Mouse (Mus musculus): ENCODE data around the gene Lpcat2.

Lpcat2 gene

DNA sequence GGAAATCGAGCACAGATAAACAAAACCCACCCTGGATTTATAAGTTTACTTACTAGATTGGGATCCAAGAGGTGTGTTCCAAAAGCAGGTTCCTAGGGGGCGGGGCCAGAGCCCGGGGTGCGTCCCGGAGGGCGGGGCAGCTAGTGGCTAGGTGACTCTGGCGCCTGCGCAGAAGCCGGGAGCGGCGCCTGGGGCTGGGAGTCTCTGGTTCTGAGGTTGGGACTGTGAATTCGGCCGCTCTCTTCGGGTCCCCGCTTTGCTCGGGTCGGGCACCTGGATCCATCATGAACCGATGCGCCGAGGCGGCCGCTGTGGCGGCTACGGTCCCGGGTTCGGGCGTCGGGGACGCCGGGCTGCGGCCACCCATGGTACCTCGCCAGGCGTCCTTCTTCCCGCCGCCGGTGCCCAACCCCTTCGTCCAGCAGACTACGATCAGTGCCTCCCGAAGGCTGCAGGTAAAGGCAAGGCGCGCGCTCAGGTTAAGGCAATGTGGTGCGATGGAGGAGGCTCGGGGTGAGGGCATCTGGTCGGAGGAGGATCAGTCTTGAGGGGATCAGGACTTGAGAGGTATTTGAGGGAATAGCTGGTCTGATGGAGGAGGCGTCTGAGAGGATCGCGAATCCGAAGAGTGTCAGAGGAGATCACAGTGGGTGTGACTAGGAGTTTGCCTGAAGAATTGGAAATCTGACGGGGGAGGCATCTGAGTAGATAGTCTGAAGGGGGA lies at the start of gene Lpcat2:
Gene Lpcat2 (plus strand): TSS at position 169 of the 724 bp plus-strand sequence.
- DNase-seq (ENCODE audit: low spot score in 2 of 2), result peak; percentile 67 to 76

DNA sequence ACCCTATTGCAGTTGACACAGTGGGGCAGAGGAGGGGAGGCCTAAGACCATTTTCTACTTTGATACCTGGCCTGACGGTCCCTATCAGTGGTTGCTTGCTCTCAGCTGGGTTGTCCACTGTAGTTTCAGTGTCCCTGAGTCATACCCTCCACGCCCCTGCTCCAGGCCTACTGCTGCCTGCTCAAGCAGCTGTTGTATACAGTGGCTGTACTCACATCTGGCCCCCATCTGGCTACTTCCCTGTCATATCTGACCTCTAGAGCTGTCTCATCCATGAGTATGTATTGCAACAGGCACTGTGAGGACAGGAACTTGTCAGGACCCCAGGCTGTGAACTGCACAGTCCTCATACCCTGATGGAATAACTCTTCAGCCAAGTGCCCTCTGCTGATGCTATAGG lies 42.4 kb upstream of the Lpcat2 start:
- no peak for DNase-seq (ENCODE audit: low spot score in 2 of 2)

DNA sequence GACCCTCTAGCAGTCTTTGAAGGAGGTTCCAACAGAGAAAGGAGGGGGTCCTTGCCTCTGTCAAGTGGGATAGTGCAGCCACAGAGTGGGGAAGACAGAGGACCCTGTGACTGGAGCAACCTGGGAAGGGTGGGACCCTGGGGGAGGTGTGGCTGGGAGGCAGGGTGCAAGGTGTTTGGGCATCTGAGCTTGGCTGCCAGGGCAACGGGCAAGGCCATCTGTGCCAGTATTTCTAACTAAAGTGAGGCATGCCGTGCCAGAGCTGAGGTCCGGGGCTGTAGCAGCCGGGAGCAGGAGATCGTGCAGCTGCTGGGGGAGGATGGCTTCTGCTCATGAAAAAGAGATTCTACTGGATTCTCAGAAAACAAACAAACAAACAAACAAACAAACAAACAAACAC lies 39.5 kb upstream of the Lpcat2 start:
- no peak for DNase-seq (ENCODE audit: low spot score in 2 of 2)

DNA sequence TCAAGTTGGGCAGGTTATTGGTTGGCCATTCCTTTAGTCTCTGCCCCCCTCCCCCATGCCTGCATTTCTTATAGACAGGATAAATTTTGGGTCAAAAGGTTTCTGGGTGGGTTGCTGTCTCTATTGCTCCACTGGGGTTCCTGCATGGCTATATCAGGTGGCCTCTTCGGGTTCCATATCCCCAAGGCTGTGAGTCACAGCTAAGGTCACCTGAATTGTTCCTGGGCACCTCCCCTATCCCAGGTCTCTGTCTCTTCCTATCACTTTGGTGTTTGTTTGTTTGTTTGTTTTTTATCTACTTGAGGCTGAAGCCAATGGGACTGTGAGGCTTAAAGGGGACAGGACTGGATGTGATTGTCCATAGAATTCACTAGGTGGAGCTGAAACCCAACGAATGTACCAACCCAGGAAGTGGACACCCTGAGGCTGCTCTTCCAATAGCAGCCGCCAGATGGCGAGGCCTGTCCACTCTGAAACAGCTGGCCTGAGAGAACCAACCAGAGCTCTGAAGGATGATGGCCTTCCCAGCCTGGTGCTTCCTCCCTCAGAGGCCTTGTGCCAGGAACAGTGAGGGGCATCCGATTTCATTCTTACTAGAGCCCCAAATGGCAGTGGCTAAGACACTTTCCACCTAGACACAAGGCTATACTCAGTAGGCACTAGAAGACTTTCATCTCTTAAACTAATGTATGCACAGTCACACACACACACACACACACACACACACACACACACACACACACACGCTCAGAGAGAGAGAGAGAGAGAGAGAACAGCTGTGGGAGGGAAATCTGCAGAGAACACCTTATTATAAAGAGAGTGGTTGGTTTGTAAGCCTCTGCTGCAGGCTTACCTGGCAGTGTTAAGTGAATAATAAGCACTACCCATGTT lies 37.0 kb upstream of the Lpcat2 start:
- peak; percentile 80 to 82 for DNase-seq (ENCODE audit: low spot score in 2 of 2)

DNA sequence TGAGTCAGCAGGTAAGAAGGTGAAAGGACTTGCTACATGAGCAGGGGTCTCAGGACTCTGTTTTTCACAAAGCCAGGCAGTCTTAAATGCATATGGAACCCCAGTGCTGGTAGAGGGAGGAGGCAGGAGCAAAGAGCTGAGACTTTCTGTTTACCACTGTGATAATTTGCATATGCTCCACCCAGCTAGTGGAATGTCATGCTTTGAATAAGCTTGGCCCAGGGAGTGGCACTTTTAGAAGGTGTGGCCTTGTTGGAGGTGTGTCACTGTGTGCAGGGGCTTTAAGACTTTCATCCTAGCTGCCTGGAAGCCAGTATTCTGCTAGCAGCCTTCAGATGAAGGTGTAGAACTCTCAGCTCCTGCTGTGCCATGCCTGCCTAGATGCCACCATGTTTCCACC lies 34.0 kb upstream of the Lpcat2 start:
- no peak for DNase-seq (ENCODE audit: low spot score in 2 of 2)

DNA sequence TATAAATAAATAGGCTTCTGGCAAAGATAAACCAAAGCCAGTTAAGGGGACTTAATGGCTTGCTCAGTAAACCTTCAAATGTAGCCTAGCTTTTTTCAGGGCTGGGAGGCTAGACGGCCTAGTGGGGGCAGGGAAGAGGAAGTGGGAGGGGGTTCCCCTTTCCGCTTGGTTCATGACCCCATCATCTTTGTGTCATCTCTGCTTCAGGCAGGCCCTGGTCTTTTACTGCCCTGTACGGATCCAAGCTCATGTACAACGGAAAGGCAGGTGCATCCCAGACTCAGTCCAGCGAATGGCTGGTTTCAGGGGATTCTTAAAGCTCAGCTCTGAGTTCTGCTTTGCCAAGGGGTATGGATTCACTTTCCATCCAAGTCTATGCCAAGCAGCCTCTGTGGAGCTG lies 32.8 kb upstream of the Lpcat2 start:
- DNase-seq (ENCODE audit: low spot score in 2 of 2), result no peak

DNA sequence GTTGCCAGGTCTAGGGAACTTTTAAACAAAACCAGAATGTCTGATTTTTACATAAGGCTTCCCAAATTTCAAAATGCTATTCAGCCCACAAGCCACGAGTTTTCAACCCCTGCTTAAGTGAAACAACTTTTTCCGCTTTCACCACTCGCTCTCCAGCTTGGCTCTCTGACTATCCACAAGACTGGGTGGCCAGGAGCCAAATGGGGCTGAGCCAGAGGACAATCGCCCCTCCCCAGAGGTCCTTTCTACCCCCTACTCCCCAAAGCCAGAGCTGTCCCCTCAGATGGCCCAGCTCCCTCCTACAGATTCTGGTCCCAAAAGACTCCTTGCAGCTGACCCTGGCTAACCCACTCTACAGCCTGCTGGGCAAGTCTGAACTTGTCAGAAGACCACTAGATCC lies 29.1 kb upstream of the Lpcat2 start:
- no peak for DNase-seq (ENCODE audit: low spot score in 2 of 2)

DNA sequence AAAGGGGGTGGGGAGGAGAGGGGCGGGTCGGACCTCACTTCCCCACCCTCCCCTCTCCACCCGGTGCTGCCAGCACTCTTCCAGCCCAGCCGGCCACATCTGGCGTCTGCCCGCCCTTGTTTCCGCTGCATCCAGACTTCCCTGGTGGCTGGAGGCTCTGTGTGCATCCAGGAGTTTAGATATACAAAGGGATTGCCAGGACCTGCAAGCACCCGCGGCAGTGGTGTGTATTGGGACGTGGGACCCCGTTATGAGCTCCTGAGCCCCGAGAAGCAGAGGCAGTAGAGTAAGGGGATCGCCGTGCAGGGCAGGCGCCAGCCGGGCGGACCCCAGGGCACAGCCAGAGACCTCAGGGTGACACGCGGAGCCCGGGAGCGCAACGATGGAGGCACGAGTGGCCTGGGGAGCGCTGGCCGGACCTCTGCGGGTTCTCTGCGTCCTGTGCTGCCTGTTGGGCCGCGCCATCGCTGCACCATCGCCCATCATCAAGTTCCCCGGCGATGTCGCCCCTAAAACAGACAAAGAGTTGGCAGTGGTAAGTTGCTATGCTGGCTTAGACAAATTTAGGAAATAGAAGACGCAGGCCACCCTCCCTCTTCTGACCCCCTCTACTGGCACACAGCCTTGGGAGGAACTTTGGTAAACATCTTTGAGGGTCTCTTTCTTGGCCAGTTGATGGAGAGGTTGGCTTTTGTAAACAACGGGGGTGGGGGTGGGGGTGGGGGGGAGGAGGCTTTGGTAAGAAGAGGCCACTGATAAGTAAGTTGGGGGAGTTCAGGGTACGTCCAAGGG lies 27.7 kb upstream of the Lpcat2 start, which contains the start of gene Mmp2:
Gene Mmp2 (plus strand): TSS at position 49 of the 792 bp plus-strand sequence.
- DNase-seq (ENCODE audit: low spot score in 2 of 2), result no peak

DNA sequence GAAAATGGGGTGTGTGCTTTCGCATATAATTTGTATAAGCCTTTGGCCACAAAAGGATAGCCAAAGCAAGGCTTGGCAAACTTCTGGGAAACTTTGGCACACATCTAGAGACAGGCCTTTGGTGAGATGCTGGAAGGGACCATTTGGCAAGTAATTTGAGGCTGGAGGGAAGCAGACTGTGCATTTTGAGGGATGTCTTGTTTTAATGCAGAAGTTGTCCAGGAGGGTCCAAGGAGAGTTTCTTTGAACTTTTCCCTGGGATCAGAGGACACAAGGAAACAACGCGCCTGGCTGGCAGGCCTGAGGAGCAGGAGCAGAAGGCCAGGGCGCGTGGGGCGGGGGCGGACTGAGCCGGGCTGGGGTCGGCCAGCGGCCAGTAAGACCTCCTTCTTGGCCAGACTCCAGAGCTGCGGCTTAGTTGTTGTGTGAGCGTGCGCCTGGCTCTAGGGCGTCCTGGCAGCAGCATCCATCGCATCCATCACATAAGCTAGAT lies 26.8 kb upstream of the Lpcat2 start:
- DNase-seq (ENCODE audit: low spot score in 2 of 2), result peak in 1 of 2 experiments; percentile 6

DNA sequence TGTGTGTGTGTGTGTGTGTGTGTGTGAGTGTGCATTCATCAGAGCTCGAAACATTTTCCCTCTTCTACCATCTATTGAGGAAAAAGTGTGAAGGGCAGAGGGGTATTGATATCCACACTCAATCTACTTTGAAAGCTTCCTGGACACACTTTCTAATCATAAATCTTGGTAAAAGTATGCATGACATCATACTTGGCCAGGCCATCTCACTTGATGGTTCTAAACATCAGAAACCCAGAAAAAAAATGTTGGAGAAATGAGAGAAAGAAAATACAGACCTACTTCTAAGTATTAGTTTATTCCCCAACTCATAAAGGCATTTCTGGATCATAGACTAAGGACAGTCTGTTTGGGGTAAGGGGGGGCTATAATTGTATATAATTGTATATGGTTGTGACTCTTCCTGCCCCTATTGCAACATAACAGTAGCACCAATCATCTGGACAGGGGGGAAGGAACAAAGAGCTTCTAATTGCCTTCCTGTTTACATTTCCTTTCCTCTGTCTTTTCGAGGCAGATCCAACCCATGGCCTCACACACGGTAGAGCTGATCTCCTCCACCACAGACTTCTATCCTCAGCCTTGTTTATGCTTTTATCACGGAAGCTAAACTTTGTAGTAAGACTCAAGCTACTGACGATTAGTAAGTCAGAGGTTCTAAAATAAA lies 20.9 kb upstream of the Lpcat2 start:
- no peak for DNase-seq (ENCODE audit: low spot score in 2 of 2)

DNA sequence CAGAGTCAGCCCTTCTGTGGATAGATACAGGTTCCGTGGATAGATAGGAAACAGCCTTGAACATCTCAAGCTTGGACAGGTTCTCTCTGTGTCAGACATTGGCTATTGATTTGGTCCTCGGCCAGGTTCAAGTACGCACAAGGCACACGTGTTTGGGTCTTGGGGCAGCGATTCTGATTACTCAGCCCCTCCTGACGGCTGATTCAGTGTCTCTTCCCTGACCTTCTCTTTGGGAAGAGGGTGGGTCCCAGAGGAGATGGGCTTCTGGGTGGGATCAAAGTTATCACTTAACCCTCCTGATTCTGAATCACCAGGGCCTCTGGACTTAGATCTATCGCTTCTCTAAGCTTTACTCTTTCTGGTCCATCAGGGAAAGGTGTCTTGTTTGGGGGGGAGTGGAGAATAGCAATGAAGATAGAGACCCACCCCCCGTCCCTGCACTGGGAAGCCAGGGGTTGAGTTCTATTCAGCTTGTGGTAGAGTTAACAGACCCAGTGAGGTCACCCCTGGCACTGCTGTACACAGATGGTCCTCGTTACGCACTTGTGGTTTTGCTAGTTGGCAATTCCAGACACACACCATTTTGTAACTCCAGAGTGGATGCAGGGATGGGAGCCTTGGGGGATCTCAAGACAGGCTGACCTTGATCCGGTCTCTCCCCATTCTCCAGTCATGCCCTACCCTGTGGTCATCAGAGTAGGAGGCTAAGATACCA lies 20.2 kb upstream of the Lpcat2 start:
- DNase-seq (ENCODE audit: low spot score in 2 of 2), result no peak

DNA sequence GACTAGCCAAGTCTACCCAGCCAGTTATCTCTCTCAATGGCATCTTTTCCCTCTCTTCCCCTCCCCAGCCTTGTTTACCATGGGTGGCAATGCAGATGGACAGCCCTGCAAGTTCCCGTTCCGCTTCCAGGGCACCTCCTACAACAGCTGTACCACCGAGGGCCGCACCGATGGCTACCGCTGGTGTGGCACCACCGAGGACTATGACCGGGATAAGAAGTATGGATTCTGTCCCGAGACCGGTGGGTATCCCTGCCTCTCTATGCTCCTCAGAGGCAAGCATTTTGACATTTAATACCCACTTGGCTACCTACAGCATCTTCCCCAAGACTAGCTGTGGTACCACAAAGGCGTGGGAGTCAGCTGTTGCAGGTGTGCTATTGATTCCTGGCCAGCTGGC lies 19.2 kb upstream of the Lpcat2 start:
- no peak for DNase-seq (ENCODE audit: low spot score in 2 of 2)

DNA sequence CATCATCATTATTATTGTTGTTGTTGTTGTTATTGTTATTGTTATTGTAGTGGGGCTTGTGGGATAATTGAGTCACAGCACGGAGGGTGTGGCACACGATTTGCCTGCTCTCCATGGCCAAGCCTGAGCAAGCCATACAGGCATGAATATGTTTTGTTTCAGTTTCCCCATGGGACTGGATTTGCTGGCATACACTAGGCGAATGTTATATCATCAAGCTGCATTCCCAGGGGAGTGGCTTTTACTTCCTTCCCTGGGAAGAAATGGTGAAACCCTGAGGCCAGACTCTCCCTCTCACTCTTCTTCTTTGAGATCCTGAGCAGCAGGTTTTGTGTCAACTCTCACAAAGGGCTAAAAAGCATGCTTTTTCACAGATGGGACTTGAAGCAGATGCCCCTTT lies 16.5 kb upstream of the Lpcat2 start:
- DNase-seq (ENCODE audit: low spot score in 2 of 2), result no peak

DNA sequence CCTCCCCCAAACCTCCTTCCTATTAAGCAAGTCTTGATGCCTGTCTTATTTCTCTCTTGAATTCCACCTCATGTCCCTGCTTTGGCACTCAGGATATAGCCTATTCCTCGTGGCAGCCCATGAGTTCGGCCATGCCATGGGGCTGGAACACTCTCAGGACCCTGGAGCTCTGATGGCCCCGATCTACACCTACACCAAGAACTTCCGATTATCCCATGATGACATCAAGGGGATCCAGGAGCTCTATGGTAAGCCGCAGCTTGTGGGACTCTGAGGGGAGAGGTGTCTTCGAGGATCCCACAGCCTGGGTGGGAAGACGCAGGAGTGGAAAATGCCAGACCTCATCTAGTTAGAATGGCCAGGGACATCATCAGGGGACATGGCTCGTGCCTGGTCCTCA lies 16.0 kb upstream of the Lpcat2 start:
- no peak for DNase-seq (ENCODE audit: low spot score in 2 of 2)

DNA sequence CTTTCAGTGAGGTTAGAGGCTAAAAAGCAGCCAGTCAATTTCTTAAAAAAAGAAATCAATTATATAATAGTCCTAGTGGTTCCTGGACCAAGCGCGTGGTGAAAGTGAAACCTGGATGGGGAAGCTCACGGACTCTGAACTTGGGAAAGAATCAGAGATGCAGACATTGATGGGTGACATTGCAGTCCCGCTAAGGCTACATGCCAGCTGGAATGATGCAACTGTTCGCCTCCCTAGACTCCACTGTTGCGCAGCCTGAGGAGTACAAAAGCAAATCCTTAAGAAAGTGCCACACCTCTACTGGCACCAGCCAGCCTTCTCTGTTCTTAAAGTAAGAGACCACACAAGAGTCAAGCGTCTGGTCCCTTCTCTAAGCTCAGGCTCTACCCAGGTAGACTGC lies 15.3 kb upstream of the Lpcat2 start:
- no peak for DNase-seq (ENCODE audit: low spot score in 2 of 2)

DNA sequence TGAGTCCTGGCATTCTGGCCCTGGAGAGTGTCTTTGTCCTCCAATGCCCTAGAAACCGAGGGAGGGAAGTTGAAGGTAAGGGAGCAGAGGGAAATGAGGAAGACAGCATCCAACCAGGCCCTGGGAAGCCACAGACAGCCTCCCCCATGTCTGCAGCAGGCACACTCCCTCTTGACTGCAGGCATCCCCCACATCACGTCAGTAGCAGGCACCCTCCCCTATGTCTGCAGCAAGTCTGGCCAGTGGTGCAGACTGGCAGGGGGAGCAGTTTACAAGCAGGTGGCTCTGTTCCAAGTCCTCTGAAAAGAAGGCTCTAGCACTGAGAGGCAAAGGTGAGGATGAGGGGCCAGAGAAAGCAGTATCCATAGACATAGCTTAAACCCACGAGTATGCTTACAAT lies 8.5 kb upstream of the Lpcat2 start:
- DNase-seq (ENCODE audit: low spot score in 2 of 2), result no peak

DNA sequence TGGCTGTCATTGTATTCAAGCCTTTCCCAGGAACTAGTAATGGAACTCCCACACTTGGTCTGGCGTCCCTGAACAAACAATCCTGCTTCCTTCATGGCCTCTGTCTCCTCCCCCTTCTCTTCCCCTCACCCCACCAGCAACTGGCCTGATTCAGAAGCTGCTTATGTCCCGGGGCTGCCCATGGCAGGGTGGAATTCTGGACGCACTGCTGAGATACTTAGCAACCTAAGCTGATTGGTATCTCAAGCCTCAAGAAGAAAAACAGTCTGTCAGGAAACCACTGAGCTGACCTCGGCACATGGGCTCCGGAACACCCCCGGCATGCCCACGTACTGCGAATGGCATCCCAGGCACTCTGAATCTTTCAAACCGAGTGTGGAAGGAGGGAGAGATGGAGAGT lies 7.8 kb upstream of the Lpcat2 start:
- no peak for DNase-seq (ENCODE audit: low spot score in 2 of 2)

DNA sequence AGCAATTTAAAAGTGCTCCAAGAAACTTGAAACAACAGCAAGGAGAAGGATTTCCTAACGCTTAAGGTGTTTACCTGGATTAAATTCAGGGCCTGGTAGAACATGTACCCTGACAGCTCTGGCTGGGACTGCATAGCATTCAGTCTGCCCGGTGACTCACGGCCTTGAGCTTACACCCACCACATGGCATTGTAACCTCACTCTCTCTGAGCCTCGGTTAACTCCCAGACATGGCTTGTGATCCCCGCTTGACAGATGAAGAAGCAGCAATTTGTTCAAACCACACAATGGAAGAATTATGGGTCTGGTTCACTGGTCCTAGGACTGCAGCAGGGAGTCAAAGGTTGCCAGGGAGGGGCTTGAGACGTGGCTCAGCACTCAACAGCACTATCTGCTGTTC lies 5.9 kb upstream of the Lpcat2 start:
- no peak for DNase-seq (ENCODE audit: low spot score in 2 of 2)

DNA sequence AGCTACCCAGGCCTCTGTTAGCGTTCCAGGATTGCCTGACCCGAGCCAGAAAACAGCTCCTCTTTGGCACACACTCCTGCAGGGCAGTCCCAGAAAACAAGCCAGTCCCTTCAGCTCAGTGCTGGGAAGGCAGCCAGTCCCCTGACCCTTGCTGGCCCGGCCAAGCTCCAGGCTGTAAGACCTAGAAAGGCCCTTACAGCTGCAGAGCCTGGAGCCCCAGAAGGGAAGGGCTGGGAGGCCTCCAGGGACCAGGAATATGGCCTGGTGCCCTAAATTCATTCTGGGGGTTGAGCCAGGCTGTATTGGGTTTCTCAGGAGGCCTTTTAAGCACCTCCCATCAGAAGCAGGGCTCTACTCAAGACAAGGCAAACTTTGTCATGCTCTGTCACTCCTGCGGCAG lies 4.9 kb upstream of the Lpcat2 start:
- DNase-seq (ENCODE audit: low spot score in 2 of 2), result peak; percentile 64 to 75

DNA sequence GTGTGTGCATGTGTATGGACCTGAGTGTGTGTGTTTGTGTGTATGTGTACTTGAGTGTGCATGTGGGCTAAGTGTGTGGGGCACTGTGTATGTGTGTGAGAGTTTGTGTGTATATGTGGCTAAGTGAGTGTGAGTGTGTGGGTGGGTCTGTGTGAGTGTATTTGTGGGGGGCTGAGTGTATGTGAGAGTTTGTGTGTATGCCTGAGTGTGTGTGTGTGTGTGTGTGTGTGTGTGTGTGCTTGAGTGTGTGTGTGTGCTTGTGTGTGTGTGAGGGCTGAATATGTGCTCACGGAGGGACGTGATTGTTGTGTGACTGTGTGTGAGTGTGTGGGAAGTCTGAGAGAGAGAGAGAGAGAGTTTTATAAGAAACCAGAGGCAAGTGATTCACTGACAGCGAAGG lies 3.8 kb upstream of the Lpcat2 start:
- DNase-seq (ENCODE audit: low spot score in 2 of 2), result no peak
